Mouse (Mus musculus) midbrain, embryonic 11.5 days (tissue): Measurements from ENCODE around the gene Il12rb2. TPM values are rescaled to one million over a fixed set of nuclear protein-coding genes. Genes with fewer than 3 reads are reported as not detected.
A peak's percentile ranks its signal among the peaks of the same experiment; 100 is the strongest.

Experiments
- ATAC-seq: fragments of 200-750 bp; cut with Nextera tagmentation; 2 replicates; pipeline ENCODE4 v1.8.0; 2017; ENCODE audit warnings: moderate TSS enrichment, moderate library complexity; ENCODE audit not compliant: low FRiP score
- DNase-seq: peaks from one replicate; pipeline ENCODE4 v3.0.0; 2015; ENCODE audit warnings: low spot score; ENCODE audit errors: missing footprints
- H3K27ac ChIP-seq: fragments of 300-500 bp; sonication (generic); 2 replicates; pipeline ENCODE4 v1.5.1; 2014; ENCODE audit warnings: low read depth, low read length
- H3K27me3 ChIP-seq: fragments of 300-500 bp; sonication (generic); 2 replicates; pipeline ENCODE4 v1.6.1; 2014; ENCODE audit warnings: mild to moderate bottlenecking, low read length, moderate library complexity, mixed read lengths; ENCODE audit not compliant: control insufficient read depth, insufficient read depth
- H3K36me3 ChIP-seq: fragments of 300-500 bp; sonication (generic); 2 replicates; pipeline ENCODE4 v1.6.1; 2014; ENCODE audit warnings: mild to moderate bottlenecking, low read length, moderate library complexity, mixed read lengths; ENCODE audit not compliant: control insufficient read depth, insufficient read depth
- H3K4me1 ChIP-seq: fragments of 300-500 bp; sonication (generic); 2 replicates; pipeline ENCODE4 v1.6.1; 2014; ENCODE audit warnings: low read length; ENCODE audit not compliant: control insufficient read depth, insufficient read depth
- H3K4me2 ChIP-seq: fragments of 300-500 bp; sonication (generic); 2 replicates; pipeline ENCODE4 v1.6.1; 2014; ENCODE audit warnings: mild to moderate bottlenecking, moderate library complexity
- H3K4me3 ChIP-seq: fragments of 300-500 bp; sonication (generic); 2 replicates; pipeline ENCODE4 v1.5.1; 2014; ENCODE audit warnings: low read depth, low read length
- H3K9ac ChIP-seq: fragments of 300-500 bp; sonication (generic); 2 replicates; pipeline ENCODE4 v1.6.1; 2014; ENCODE audit warnings: low read length
- H3K9me3 ChIP-seq: fragments of 300-500 bp; sonication (generic); 2 replicates; pipeline ENCODE4 v1.6.1; 2016; ENCODE audit warnings: low read length; ENCODE audit not compliant: control insufficient read depth
- WGBS: fragments of 180-500 bp; shearing (Covaris S2); extraction: QIAGEN DNeasy Blood & Tissue Kit; methylation state at CpG from one replicate; pipeline ENCODE4 v1.1.7; 2014; 5-methylcytosine and 5-hydroxymethylcytosine counted together
- polyA plus RNA-seq: library from polyadenylated mRNA; unstranded; fragments of >200 nt; fragmentation: Nextera tagmentation; extraction: Ambion mirVana; gene quantifications from 2 replicates; pipeline ENCODE4 v1.2.1, GENCODE M21; 2014

Il12rb2 gene
- polyA plus RNA-seq, 1 experiment from 2014 or later: 0.10 TPM

- no peak overlapping the region for H3K27ac ChIP-seq
- WGBS: 67% methylated on average over 2 of the region's 2 CpGs
- peak; percentile 68 for DNase-seq
- H3K36me3 ChIP-seq: peaks cover 7% of the 10 kb centered on the region; the same call in 1 of the 2 replicates
- H3K4me1 ChIP-seq: peaks cover 4% of the 10 kb centered on the region; the same call in 1 of the 2 replicates
- H3K9me3 ChIP-seq: no peaks in the 10 kb centered on the region
- H3K9ac ChIP-seq: no peak overlapping the region
- peak overlapping the region; percentile 79 for H3K4me2 ChIP-seq
- peak overlapping the region; percentile 99 for H3K4me3 ChIP-seq
- H3K27me3 ChIP-seq: no peaks in the 10 kb centered on the region
- no peak for ATAC-seq
Observed at GRCm38 (mm10) chr6:67269459-67269858, 106.5 kb downstream of the Il12rb2 start.

- Histone ChIP-seq H3K4me2 (peak overlapping the region; percentile 79), H3K4me1 (peaks cover 4% of the 10 kb centered on the region; the same call in 1 of the 2 replicates), H3K9me3 (no peaks in the 10 kb centered on the region), H3K9ac (no peak overlapping the region), H3K27me3 (no peaks in the 10 kb centered on the region), H3K36me3 (peaks cover 7% of the 10 kb centered on the region; the same call in 1 of the 2 replicates), H3K27ac (no peak overlapping the region), H3K4me3 (peak overlapping the region; percentile 99)
- 23% methylated on average over 1 of the region's 1 CpGs for WGBS
- DNase-seq (peak; percentile 86), ATAC-seq (no peak)
Observed at GRCm38 (mm10) chr6:67268983-67269382, 107.0 kb downstream of the Il12rb2 start.

GRCm38 (mm10) chr6:67268245-67268612 lies 107.8 kb downstream of the Il12rb2 start:
- WGBS: 1% methylated on average over 2 of the region's 2 CpGs
- H3K4me2 ChIP-seq: peak overlapping the region; percentile 79

GRCm38 (mm10) chr6:67267408-67268244 lies 108.4 kb downstream of the Il12rb2 start:
- H3K36me3 ChIP-seq: peaks cover 4% of the 10 kb centered on the region; the same call in 1 of the 2 replicates
- WGBS: 1% methylated on average over 52 of the region's 65 CpGs
- peak; percentile 1 for ATAC-seq

More at GRCm38 (mm10) chr6:67268245-67268612, 107.8 kb downstream of the Il12rb2 start:
- H3K4me3 ChIP-seq: peak overlapping the region; percentile 99
- H3K9me3 ChIP-seq: no peaks in the 10 kb centered on the region
- no peaks in the 10 kb centered on the region for H3K27me3 ChIP-seq
- peaks cover 4% of the 10 kb centered on the region; the same call in 1 of the 2 replicates for H3K36me3 ChIP-seq
- peak overlapping the region; percentile 97 for H3K9ac ChIP-seq
- no peak for DNase-seq
- H3K4me1 ChIP-seq: peaks cover 4% of the 10 kb centered on the region; the same call in 1 of the 2 replicates
- H3K27ac ChIP-seq: no peak overlapping the region
- no peak for ATAC-seq

GRCm38 (mm10) chr6:67266664-67267407 lies 109.2 kb downstream of the Il12rb2 start:
- no peaks in the 10 kb centered on the region for H3K9me3 ChIP-seq
- under 1% methylated on average over 61 of the region's 68 CpGs for WGBS
- peak overlapping the region; percentile 79 for H3K4me2 ChIP-seq
- peaks cover 4% of the 10 kb centered on the region; the same call in 1 of the 2 replicates for H3K4me1 ChIP-seq
- DNase-seq (peak; percentile 98), ATAC-seq (peak; percentile 99)
- H3K36me3 ChIP-seq: peaks cover 2% of the 10 kb centered on the region; the same call in 1 of the 2 replicates
- H3K9ac ChIP-seq: peak overlapping the region; percentile 97
- no peaks in the 10 kb centered on the region for H3K27me3 ChIP-seq
- H3K4me3 ChIP-seq: peak overlapping the region; percentile 99
- H3K27ac ChIP-seq: peak overlapping the region; percentile 75

More at GRCm38 (mm10) chr6:67267408-67268244, 108.4 kb downstream of the Il12rb2 start:
- H3K9me3 ChIP-seq: no peaks in the 10 kb centered on the region
- H3K9ac ChIP-seq: peak overlapping the region; percentile 97
- H3K27me3 ChIP-seq: no peaks in the 10 kb centered on the region
- peak overlapping the region; percentile 79 for H3K4me2 ChIP-seq
- H3K4me1 ChIP-seq: peaks cover 4% of the 10 kb centered on the region; the same call in 1 of the 2 replicates
- peak; percentile 94 for DNase-seq
- H3K4me3 ChIP-seq: peak overlapping the region; percentile 99
- H3K27ac ChIP-seq: peak overlapping the region; percentile 75

GRCm38 (mm10) chr6:67266159-67266657 lies 109.8 kb downstream of the Il12rb2 start:
- Histone ChIP-seq H3K4me3 (peak overlapping the region; percentile 99), H3K36me3 (no peaks in the 10 kb centered on the region), H3K27me3 (no peaks in the 10 kb centered on the region), H3K4me2 (peak overlapping the region; percentile 74), H3K27ac (no peak overlapping the region; the same call in 1 of the 2 replicates), H3K4me1 (peaks cover 4% of the 10 kb centered on the region; the same call in 1 of the 2 replicates), H3K9ac (peak overlapping the region; percentile 63), H3K9me3 (no peaks in the 10 kb centered on the region)
- peak; percentile 95 for DNase-seq
- 0% methylated on average over 23 of the region's 23 CpGs for WGBS
- ATAC-seq: peak; percentile 80

GRCm38 (mm10) chr6:67264935-67265334 lies 111.1 kb downstream of the Il12rb2 start:
- Histone ChIP-seq H3K9ac (no peak overlapping the region), H3K4me2 (no peak overlapping the region), H3K27me3 (no peaks in the 10 kb centered on the region), H3K27ac (no peak overlapping the region), H3K36me3 (no peaks in the 10 kb centered on the region), H3K4me1 (peaks cover 3% of the 10 kb centered on the region; the same call in 1 of the 2 replicates), H3K9me3 (no peaks in the 10 kb centered on the region), H3K4me3 (no peak overlapping the region)
- peak; percentile 67 for DNase-seq
- no peak for ATAC-seq
- 84% methylated on average over 7 of the region's 7 CpGs for WGBS

GRCm38 (mm10) chr6:67251095-67251494 lies 124.9 kb downstream of the Il12rb2 start:
- ATAC-seq (no peak), DNase-seq (peak; percentile 31)
- Histone ChIP-seq H3K27ac (no peak overlapping the region), H3K27me3 (no peaks in the 10 kb centered on the region), H3K36me3 (no peaks in the 10 kb centered on the region), H3K4me1 (no peaks in the 10 kb centered on the region), H3K9me3 (no peaks in the 10 kb centered on the region), H3K4me3 (no peak overlapping the region), H3K9ac (no peak overlapping the region), H3K4me2 (no peak overlapping the region)
- 93% methylated on average over 4 of the region's 4 CpGs for WGBS
